Mouse (Mus musculus) adrenal gland, adult 18-20 months (tissue): ENCODE results near the gene Dars2. TPM values are rescaled to one million over a fixed set of nuclear protein-coding genes. Genes with fewer than 3 reads are reported as not detected.
A peak's percentile ranks its signal among the peaks of the same experiment; 100 is the strongest.
"Not testable (repeated sequence)": the region's sequence is repeated elsewhere in the genome, so short reads cannot be mapped to it uniquely, and the experiment has no call there.

ENCODE experiments used
- DNase-seq, 2 experiments: peaks; one replicate each; pipeline ENCODE4 v3.0.0; 2021 to 2022; ENCODE audit warnings: low spot score in 2 of 2
- total RNA-seq, 2 experiments: library from RNA; stranded (reverse); gene quantifications; 1 replicate in 1 of 2; 2 replicates in 1 of 2; pipeline ENCODE4 v1.2.3; 2021

Gene Dars2
- total RNA-seq, 2 experiments from 2014 or later, result 24.3 to 27.5 TPM

DNA sequence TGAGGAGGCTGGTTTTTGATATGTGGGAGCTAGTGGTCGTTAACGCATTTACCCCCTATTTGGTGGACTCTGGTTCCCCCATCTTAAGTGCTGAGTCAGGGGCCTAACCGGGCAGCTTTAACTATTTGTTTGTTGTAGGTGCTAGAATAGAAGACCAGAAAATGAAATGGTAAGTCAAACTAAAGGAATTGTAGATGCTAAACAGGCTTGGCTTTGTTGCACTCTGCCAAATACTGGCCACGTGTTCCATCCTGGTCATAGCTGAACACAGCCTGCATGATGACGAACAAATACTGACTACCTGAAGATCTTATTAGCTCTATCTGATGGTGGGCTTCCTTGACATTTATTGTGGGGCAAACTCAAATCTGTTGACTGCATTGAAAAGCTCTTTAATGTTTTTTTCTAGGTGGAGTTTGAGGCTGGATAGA lies 34.0 kb downstream of the Dars2 start:
- no peak for DNase-seq

DNA sequence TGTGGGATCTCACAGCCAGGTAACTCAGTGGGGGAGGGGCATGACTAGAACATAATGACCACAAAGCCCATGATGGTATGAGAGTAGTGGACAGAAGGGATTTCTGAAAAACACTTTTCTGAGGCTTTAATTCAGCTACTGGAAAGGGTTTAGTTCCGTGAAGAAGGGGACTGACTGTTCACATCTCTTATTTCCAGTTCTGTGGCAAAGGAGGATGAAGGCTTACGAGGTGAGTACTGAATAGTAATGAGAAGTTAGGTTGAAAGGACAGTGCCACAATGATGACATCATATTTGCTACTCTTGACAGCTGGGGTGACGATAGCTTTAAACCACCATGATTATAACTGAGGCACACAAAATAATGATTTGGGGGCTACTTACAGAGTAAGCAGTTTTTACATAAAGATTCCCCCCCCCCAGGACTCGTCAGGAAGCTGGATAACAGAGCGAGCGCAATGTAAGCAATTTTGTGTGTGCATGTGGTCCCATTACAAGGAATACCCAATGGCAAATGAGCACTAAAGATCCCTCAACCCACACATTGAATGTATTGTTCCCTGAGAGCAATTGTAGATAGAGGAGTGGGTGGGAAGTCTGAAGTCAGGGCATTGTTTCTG lies 34.6 kb downstream of the Dars2 start:
- no peak for DNase-seq

GRCm38 (mm10) chr1:161035281-161035785 lies 35.1 kb downstream of the Dars2 start:
- DNase-seq, result peak in 1 of 2 experiments; percentile 42

DNA sequence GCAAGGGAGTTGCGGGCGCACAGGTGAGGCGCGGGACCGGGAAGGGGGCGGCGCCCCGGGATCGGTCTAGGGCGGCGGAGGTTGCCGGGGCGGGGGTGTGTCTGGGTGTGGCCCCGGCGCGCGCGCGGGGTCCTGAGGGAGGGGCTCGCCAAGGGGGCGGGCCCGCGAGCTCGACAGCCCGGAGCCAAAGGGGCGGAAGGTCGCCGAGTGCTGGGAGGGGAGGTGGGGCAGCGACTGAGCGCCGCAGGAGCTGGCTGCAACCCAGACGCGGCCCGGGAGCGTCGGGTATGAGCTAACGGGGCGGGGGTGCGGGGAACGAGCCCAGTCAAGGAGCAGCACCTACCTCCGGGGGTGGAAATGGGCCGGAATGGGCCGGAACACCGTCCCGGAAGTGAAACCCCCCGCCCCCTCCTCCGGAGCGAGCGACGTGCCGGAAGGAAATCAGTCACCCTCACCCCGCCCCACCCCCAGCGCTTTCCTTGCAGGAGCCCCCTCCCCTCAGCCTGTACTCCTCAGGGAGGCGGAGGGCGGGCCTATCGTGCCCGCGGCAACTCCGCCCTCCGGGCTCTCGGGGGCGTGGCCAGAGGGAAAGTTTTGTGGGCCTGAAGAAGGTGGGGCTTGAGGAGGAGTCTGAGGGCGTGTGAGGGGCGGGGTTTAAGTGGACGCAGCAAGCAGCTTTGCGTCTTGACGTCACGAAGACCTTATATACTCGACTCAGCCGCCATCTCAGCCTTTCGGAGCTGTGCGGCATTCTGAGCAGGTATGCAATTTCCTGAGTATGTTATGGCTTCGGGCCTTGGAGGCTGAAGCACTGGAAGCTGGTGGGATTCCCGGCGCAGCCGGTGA lies 35.8 kb downstream of the Dars2 start, which contains the start of gene Zbtb37:
Gene Zbtb37, minus strand, starts transcription at position 415 of the 846 bp plus-strand sequence.
- peak; percentile 96 to 98 for DNase-seq

- DNase-seq, result no peak
Measured at GRCm38 (mm10) chr1:161033856-161034434, 36.5 kb downstream of the Dars2 start.

DNA sequence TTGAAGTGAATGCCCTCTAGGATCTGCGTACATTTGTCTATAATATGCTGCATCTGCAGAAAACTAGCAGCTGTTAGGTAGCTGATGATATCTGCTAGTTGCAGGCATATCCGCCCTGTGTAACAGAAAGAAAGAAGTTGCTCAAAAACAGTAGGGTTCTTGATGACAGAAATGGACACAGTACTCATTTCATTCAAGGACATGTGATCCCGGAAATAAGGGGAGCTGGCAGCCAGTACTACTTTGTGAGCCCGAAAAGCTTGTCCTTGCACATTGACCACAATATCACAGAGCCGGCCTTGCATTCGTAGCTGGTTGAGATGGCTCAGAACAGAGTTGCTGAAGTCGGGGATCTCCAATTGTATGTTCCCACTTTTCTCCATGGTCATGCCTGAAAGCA lies 38.1 kb downstream of the Dars2 start:
- peak in 1 of 2 experiments; percentile 34 for DNase-seq

DNA sequence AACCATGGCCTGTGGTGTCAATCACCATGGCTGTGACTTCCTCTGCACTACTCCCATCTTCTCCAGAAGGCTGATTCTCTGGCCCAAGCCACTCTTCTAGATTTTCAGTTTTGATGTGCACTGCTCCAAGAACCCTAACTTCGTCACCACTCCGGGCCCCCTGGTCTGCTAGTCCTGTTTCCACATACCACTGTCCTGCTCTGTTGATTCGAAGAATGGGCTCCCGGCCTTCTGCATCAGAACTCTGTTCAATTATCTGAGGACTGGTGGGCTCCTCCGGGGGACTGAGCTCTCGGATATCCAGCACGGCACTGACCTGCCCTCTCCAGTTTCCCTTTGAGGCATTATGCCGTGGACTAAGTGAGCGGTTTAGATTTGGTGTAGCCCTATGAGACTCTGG lies 38.6 kb downstream of the Dars2 start:
- no peak for DNase-seq

DNA sequence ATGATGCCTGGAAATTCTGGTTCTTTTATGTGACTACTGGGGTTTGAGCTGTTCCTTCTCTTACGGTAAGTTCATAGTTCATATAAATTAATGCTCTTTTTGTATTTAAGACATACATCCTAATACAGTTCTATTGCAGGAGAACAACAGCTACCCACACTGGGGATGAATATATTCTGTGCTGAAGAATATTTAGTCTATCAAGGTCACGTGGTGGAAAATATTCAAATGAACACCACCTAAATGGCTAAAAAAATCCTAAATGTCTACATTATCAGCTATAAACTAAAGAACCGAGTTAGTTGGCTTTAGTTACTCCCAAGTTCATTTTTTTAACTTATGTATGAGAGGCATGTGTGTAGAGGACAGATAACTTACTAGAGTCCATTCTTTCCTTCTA lies 40.4 kb downstream of the Dars2 start:
- no peak for DNase-seq

DNA sequence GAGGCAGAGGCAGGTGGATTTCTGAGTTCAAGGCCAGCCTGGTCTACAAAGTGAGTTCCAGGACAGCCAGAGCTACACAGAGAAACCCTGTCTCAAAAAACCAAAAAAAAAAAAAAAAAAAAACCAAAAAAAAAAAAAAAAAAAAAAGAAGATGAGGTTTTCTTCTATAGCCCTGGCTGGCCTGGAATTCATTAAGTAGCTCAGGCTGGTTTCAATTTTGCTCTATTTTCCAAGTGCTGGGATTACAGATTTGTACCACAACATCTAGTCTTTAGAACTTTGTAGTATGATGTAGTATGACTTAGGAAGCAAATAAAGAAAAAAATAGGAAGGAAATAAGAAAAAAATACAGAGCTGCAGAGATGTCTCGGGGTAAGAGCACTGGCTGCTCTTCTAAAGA lies 42.0 kb downstream of the Dars2 start:
- not testable (repeated sequence) for DNase-seq

DNA sequence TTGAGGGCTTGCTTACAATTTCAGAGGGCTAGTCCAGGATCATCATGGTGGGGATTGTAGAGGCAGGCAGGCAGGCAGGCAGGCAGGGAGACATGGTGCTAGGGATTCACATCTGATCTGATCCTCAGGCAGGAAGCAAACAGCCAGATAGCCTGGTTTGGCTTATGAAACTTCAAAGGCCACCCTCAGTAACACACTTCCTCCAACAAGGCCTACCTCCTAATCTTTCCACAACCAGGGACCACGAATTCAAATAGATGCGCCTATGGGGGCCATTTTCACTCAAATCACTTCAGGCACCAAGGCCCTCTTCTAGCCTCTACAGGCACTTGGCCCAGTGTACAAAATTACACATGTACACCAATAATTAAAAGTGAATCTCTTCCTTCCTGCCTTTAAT lies 43.3 kb downstream of the Dars2 start:
- DNase-seq, result no peak

DNA sequence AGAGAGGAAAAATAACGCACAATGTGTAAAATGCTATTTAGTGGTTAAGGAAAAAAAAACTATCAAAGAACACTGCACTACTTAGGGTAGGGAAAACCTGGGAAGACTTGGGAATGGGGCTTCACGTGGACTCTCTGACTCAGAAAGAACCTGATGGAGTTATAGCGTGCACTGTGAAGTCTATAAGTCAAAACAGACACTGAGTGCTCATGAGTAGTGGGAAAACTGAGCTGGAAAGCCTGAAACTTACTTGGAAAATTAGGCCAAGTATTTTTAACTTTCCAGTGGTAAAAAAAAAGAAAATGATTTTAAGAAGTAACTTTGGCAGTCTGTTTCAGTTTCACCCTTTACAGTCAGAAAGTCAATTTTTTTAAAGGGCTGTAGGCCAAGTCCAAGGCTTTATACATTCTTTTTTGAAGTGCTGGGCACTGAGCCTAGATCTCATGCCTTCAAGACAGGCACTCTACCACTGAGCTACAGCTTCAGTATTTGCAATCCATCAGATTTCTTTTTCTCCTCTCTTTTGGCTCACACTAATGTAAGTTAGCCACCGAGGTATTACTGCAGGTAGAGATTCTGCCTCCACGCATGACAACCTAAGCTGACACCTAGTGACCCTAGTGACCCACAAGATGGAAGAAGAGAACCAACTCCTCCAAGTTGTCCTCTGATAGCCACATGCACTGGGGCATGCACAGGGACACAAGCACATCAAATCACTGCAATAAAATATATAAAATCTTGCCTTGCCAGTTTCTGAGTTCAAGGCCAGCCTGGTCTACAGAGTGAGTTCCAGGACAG lies 44.8 kb downstream of the Dars2 start:
- DNase-seq, result no peak

DNA sequence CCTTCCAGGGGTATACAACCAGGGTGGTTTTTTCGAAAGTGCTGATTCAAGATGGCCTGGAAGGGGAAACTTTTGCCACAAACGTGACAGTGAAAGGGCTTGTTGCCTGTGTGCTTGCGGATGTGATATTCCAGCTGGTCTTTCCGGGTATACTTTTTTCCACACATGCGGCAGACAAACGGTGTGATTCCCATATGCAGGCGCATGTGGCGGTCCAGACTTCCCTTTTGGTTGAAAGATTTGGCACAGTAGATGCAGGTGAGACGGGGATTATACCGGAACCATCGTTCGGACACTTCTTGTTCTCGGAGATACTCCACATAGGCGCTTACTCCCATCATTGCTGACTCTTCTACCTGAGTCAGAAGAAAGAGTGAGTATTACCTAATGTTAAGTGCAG lies 50.4 kb downstream of the Dars2 start:
- DNase-seq, result no peak

GRCm38 (mm10) chr1:161016378-161016777 lies 54.1 kb downstream of the Dars2 start:
- no peak for DNase-seq

DNA sequence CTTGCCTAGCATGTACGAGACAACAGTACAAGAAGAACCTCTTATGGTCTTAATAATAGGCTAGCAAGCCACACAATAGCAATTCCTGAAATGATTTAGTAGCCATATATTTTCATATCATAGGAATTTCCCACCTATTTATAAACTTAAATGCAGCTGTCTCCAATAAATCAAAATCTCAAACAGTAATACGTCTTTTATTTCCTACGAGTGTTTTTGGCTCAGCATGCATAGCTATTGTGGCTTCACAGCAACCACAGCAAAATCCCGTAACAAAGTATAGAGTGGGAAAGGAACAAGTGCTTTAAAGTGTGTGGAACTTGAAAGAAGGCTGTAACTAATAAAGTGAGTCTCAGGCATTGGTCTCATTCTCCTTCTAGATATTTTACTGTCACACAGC lies 60.0 kb downstream of the Dars2 start:
- DNase-seq, result no peak

- DNase-seq, result no peak
Measured at GRCm38 (mm10) chr1:161008038-161008437, 62.4 kb downstream of the Dars2 start.

- DNase-seq, result no peak
Measured at GRCm38 (mm10) chr1:161006471-161006870, 64.0 kb downstream of the Dars2 start.

GRCm38 (mm10) chr1:161005526-161005925 lies 64.9 kb downstream of the Dars2 start:
- DNase-seq, result no peak

DNA sequence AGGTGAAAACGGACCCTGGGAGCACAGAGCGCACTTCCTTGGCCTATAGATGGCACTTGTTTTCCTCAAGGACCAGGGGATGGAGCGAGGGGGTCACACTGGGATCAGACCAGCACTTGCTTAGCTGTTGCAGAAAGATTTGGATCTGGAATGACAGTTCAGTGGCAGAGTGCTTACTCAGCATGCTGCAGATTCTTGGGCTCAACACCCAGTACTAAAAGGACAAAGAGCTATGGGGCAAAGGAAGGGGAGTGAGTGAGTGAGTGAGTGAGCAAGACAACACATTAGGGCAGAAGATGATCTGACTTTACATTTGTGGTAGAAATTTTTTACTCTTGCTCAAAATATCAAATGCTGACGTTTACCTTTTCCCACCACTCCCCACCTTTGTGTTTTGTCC lies 65.5 kb downstream of the Dars2 start:
- DNase-seq, result no peak

DNA sequence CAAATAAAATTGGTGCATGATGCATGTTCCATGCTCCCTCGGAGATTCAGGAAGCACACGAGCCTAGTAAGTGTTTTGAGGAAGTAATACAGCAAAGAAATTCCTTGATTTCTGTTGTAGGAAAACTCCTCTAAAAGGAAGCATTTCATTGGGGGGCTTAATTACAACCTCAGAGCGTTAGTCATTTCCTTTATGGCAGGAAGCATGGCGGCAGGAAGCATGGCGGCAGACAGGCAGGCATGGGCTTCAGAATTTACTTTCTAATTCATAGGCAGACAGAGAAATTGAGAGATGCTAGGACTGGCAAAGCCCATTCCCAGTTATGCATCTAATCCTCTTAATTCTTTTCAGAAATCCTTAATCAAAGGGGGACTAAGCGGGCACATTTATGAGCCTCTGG lies 76.6 kb downstream of the Dars2 start:
- no peak for DNase-seq
